Mouse (Mus musculus) stomach, embryonic 14.5 days (tissue): ENCODE results near the gene Hist1h3d. TPM values are rescaled to one million over a fixed set of nuclear protein-coding genes. Genes with fewer than 3 reads are reported as not detected.
"Not testable (repeated sequence)": the region's sequence is repeated elsewhere in the genome, so short reads cannot be mapped to it uniquely, and the experiment has no call there.

ENCODE experiments used
- ATAC-seq: fragments of 200-750 bp; cut with Nextera tagmentation; 2 replicates; pipeline ENCODE4 v1.8.0; 2017; ENCODE audit warnings: low read depth, moderate TSS enrichment; ENCODE audit not compliant: insufficient number of reproducible peaks, insufficient read depth, low FRiP score
- H3K27ac ChIP-seq: fragments of 300-500 bp; sonication (generic); 2 replicates; pipeline ENCODE4 v1.5.1; 2014; ENCODE audit warnings: mild to moderate bottlenecking, low read length, moderate library complexity, mixed read lengths
- H3K27me3 ChIP-seq: fragments of 300-500 bp; sonication (generic); 2 replicates; pipeline ENCODE4 v1.6.1; 2014; ENCODE audit warnings: low read length, control low read depth, mixed read lengths; ENCODE audit not compliant: control insufficient read depth, insufficient read depth
- H3K36me3 ChIP-seq: fragments of 300-500 bp; sonication (generic); 2 replicates; pipeline ENCODE4 v1.6.1; 2014; ENCODE audit warnings: mild to moderate bottlenecking, control low read depth, low read length, moderate library complexity, mixed read lengths; ENCODE audit not compliant: control insufficient read depth, insufficient read depth
- H3K4me1 ChIP-seq: fragments of 300-500 bp; sonication (generic); 2 replicates; pipeline ENCODE4 v1.6.1; 2014; ENCODE audit warnings: low read length, control low read depth, mixed read lengths; ENCODE audit not compliant: control insufficient read depth, insufficient read depth
- H3K4me2 ChIP-seq: fragments of 300-500 bp; sonication (generic); replicated peaks from 2 replicates; pipeline ENCODE4 v1.6.1; 2014; ENCODE audit warnings: low read depth, low read length, control low read depth
- H3K4me3 ChIP-seq: fragments of 300-500 bp; sonication (generic); 2 replicates; pipeline ENCODE4 v1.5.1; 2014; ENCODE audit warnings: low read depth, low read length, control low read depth
- H3K9ac ChIP-seq: fragments of 300-500 bp; sonication (generic); replicated peaks from 2 replicates; pipeline ENCODE4 v1.6.1; 2014; ENCODE audit warnings: low read depth, mild to moderate bottlenecking, control low read depth, low read length, moderate library complexity, mixed read lengths
- H3K9me3 ChIP-seq: fragments of 300-500 bp; sonication (generic); 2 replicates; pipeline ENCODE4 v1.6.1; 2016; ENCODE audit warnings: low read depth, low read length, control low read depth; ENCODE audit not compliant: control insufficient read depth
- WGBS: fragments of 180-500 bp; shearing (Covaris S2); extraction: QIAGEN DNeasy Blood & Tissue Kit; methylation state at CpG from one replicate; pipeline ENCODE4 v1.1.7; 2014; 5-methylcytosine and 5-hydroxymethylcytosine counted together
- polyA plus RNA-seq: library from polyadenylated mRNA; unstranded; fragments of >200 nt; fragmentation: Nextera tagmentation; extraction: Ambion mirVana; gene quantifications from 2 replicates; pipeline ENCODE4 v1.2.1, GENCODE M21; 2014

Hist1h3d gene
- polyA plus RNA-seq, 1 experiment from 2014 or later = 16.2 TPM

GRCm38 (mm10) chr13:23532262-23533075, 43.1 kb upstream of the Hist1h3d start:
- peak overlapping the region; percentile 97 for H3K27ac ChIP-seq
- no peak for ATAC-seq
- H3K9ac ChIP-seq = peak overlapping the region; percentile 70
- H3K36me3 ChIP-seq = no peaks in the 10 kb centered on the region
- H3K27me3 ChIP-seq = no peaks in the 10 kb centered on the region
- peak overlapping the region; percentile 55 for H3K4me2 ChIP-seq
- H3K4me1 ChIP-seq = peaks cover 11% of the 10 kb centered on the region
- peak overlapping the region; percentile 53 for H3K4me3 ChIP-seq
- WGBS = 16% methylated on average over 9 of the region's 9 CpGs
- no peaks in the 10 kb centered on the region for H3K9me3 ChIP-seq

GRCm38 (mm10) chr13:23533560-23534367, 41.8 kb upstream of the Hist1h3d start, which contains the start of gene Hist1h2af:
Hist1h2af (plus strand) TSS chr13:23533906.
- Histone ChIP-seq H3K27ac (peak within 1 kb of the TSS; percentile 97), H3K4me2 (peak within 1 kb of the TSS; percentile 55), H3K4me3 (peak within 1 kb of the TSS; percentile 53), H3K9ac (peak within 1 kb of the TSS; percentile 70), H3K4me1 (peaks cover 10% of the 10 kb centered on the region)
- under 1% methylated on average over 24 of the region's 53 CpGs for WGBS
- ATAC-seq = peak; percentile 54
- H3K36me3 ChIP-seq, H3K9me3 ChIP-seq, H3K27me3 ChIP-seq: not testable (repeated sequence)

GRCm38 (mm10) chr13:23534368-23535131, 41.0 kb upstream of the Hist1h3d start:
- no peaks in the 10 kb centered on the region for H3K36me3 ChIP-seq
- peak overlapping the region; percentile 42 for H3K4me3 ChIP-seq
- peak overlapping the region; percentile 67 for H3K9ac ChIP-seq
- ATAC-seq = no peak
- H3K27me3 ChIP-seq = no peaks in the 10 kb centered on the region
- H3K9me3 ChIP-seq = no peaks in the 10 kb centered on the region
- peak overlapping the region; percentile 34 for H3K4me2 ChIP-seq
- under 1% methylated on average over 15 of the region's 15 CpGs for WGBS
- H3K27ac ChIP-seq = peak overlapping the region; percentile 94
- H3K4me1 ChIP-seq = peaks cover 6% of the 10 kb centered on the region

GRCm38 (mm10) chr13:23535137-23536075, 40.2 kb upstream of the Hist1h3d start, which contains the start of gene Hist1h3g:
Hist1h3g (plus strand) TSS chr13:23535422.
- not testable (repeated sequence) for H3K36me3 ChIP-seq, H3K4me1 ChIP-seq, H3K27me3 ChIP-seq, H3K9me3 ChIP-seq
- Histone ChIP-seq H3K4me3 (peak within 1 kb of the TSS; percentile 42), H3K4me2 (peak within 1 kb of the TSS; percentile 34), H3K9ac (peak within 1 kb of the TSS; percentile 67), H3K27ac (peak within 1 kb of the TSS; percentile 94)
- peak; percentile 90 for ATAC-seq
- under 1% methylated on average over 36 of the region's 62 CpGs for whole genome bisulfite sequencing

GRCm38 (mm10) chr13:23536076-23536822, 39.3 kb upstream of the Hist1h3d start:
- H3K9me3 ChIP-seq = no peaks in the 10 kb centered on the region
- peak overlapping the region; percentile 58 for H3K9ac ChIP-seq
- H3K4me1 ChIP-seq = peaks cover 6% of the 10 kb centered on the region
- H3K4me3 ChIP-seq = peak overlapping the region; percentile 42
- H3K27ac ChIP-seq = peak overlapping the region; percentile 94
- H3K36me3 ChIP-seq = no peaks in the 10 kb centered on the region
- WGBS = 18% methylated on average over 7 of the region's 7 CpGs
- no peaks in the 10 kb centered on the region for H3K27me3 ChIP-seq
- ATAC-seq = no peak
- H3K4me2 ChIP-seq = peak overlapping the region; percentile 34

GRCm38 (mm10) chr13:23537006-23537710, 38.4 kb upstream of the Hist1h3d start:
- 75% methylated on average over 3 of the region's 3 CpGs for WGBS
- no peaks in the 10 kb centered on the region for H3K9me3 ChIP-seq
- H3K27me3 ChIP-seq = no peaks in the 10 kb centered on the region
- peak overlapping the region; percentile 42; the same call in 1 of the 2 replicates for H3K4me3 ChIP-seq
- no peaks in the 10 kb centered on the region for H3K36me3 ChIP-seq
- H3K4me1 ChIP-seq = peaks cover 6% of the 10 kb centered on the region
- no peak for ATAC-seq
- H3K4me2 ChIP-seq = peak overlapping the region; percentile 34
- H3K27ac ChIP-seq = no peak overlapping the region
- no peak overlapping the region for H3K9ac ChIP-seq

- H3K4me2 ChIP-seq = no peak overlapping the region
- no peak overlapping the region for H3K9ac ChIP-seq
- no peak overlapping the region for H3K27ac ChIP-seq
- 77% methylated on average over 5 of the region's 5 CpGs for WGBS
- H3K9me3 ChIP-seq = no peaks in the 10 kb centered on the region
- ATAC-seq = no peak
- no peaks in the 10 kb centered on the region for H3K36me3 ChIP-seq
- H3K27me3 ChIP-seq = no peaks in the 10 kb centered on the region
- H3K4me1 ChIP-seq = peaks cover 6% of the 10 kb centered on the region; the same call in 1 of the 2 replicates
- no peak overlapping the region for H3K4me3 ChIP-seq
Observed at GRCm38 (mm10) chr13:23538249-23538648, 37.3 kb upstream of the Hist1h3d start.
